Mouse (Mus musculus): Measurements from ENCODE around the gene Bex6. TPM values are rescaled to one million over a fixed set of nuclear protein-coding genes. Genes with fewer than 3 reads are reported as not detected.

Bex6 gene
- polyA plus RNA-seq, 1 experiment, result not detected

GRCm38 (mm10) chr16:32174340-32175005, 5.2 kb upstream of the Bex6 start:
- no peaks in the 10 kb centered on the region for H3K36me3 ChIP-seq (ENCODE audit: control insufficient read depth, insufficient read depth)
- no peak overlapping the region for H3ac ChIP-seq (ENCODE audit: control insufficient read depth, insufficient read length, low read depth)
- no peaks in the 10 kb centered on the region for H3K79me3 ChIP-seq (ENCODE audit: low read depth)
- H3K4me3 ChIP-seq (ENCODE audit: insufficient read depth, poor library complexity, severe bottlenecking), result no peak overlapping the region
- H3K79me2 ChIP-seq (ENCODE audit: control insufficient read depth, insufficient read depth), result no peaks in the 10 kb centered on the region
- TF ChIP-seq MYOD1 (IDR thresholded peaks at IDR 0.05; ENCODE audit: control insufficient read depth, insufficient read length, low read depth), result no peak
- peaks cover 4% of the 10 kb centered on the region for H3K27me3 ChIP-seq (ENCODE audit: control insufficient read depth, insufficient read depth, insufficient read length)

- TF ChIP-seq MYOD1 (IDR thresholded peaks at IDR 0.05; ENCODE audit: control insufficient read depth, insufficient read length, low read depth), result no peak
- no peak for TF ChIP-seq FOSL1 (IDR thresholded peaks at IDR 0.05; ENCODE audit: insufficient read depth, low read length, poor library complexity, severe bottlenecking)
- TF ChIP-seq MYOG (IDR thresholded peaks at IDR 0.05; ENCODE audit: control insufficient read depth, extremely low read depth, insufficient read length), result no peak
- TF ChIP-seq CEBPB (IDR thresholded peaks at IDR 0.05; ENCODE audit: low read depth), result no peak
- no peak for TF ChIP-seq MAX (IDR thresholded peaks at IDR 0.05)
- TF ChIP-seq CTCF (IDR thresholded peaks at IDR 0.05; ENCODE audit: control insufficient read depth, insufficient read depth, insufficient read length), result no peak
- TF ChIP-seq USF1 (IDR thresholded peaks at IDR 0.05; ENCODE audit: low read depth), result no peak
Measured at GRCm38 (mm10) chr16:32175029-32175428, 4.6 kb upstream of the Bex6 start.

GRCm38 (mm10) chr16:32176896-32177686, 2.5 kb upstream of the Bex6 start:
- Histone ChIP-seq H3K27me3 (ENCODE audit: control insufficient read depth, insufficient read depth, insufficient read length) (peaks cover 4% of the 10 kb centered on the region), H3K79me3 (ENCODE audit: low read depth) (no peaks in the 10 kb centered on the region), H3K4me3 (ENCODE audit: insufficient read depth, poor library complexity, severe bottlenecking) (no peak overlapping the region), H3K79me2 (ENCODE audit: control insufficient read depth, insufficient read depth) (no peaks in the 10 kb centered on the region), H3ac (ENCODE audit: control insufficient read depth, insufficient read length, low read depth) (no peak overlapping the region), H3K36me3 (ENCODE audit: control insufficient read depth, insufficient read depth) (no peaks in the 10 kb centered on the region)
- no peak for TF ChIP-seq CEBPB (IDR thresholded peaks at IDR 0.05; ENCODE audit: low read depth)
- no peak for TF ChIP-seq MYOG (IDR thresholded peaks at IDR 0.05; ENCODE audit: control insufficient read depth, extremely low read depth, insufficient read length)
- TF ChIP-seq MYOD1 (IDR thresholded peaks at IDR 0.05; ENCODE audit: control insufficient read depth, insufficient read length, low read depth), result no peak

More at GRCm38 (mm10) chr16:32175029-32175428, 4.6 kb upstream of the Bex6 start:
- Histone ChIP-seq H3K4me3 (ENCODE audit: insufficient read depth, poor library complexity, severe bottlenecking) (no peak overlapping the region), H3K79me3 (ENCODE audit: low read depth) (no peaks in the 10 kb centered on the region), H3ac (ENCODE audit: control insufficient read depth, insufficient read length, low read depth) (no peak overlapping the region), H3K27me3 (ENCODE audit: control insufficient read depth, insufficient read depth, insufficient read length) (peaks cover 4% of the 10 kb centered on the region), H3K36me3 (ENCODE audit: control insufficient read depth, insufficient read depth) (no peaks in the 10 kb centered on the region), H3K79me2 (ENCODE audit: control insufficient read depth, insufficient read depth) (no peaks in the 10 kb centered on the region)

- TF ChIP-seq MYOG (IDR thresholded peaks at IDR 0.05; ENCODE audit: control insufficient read depth, extremely low read depth, insufficient read length), result no peak
- no peak for TF ChIP-seq USF1 (IDR thresholded peaks at IDR 0.05; ENCODE audit: low read depth)
- TF ChIP-seq MYOD1 (IDR thresholded peaks at IDR 0.05; ENCODE audit: control insufficient read depth, insufficient read length, low read depth), result no peak
- TF ChIP-seq CEBPB (IDR thresholded peaks at IDR 0.05; ENCODE audit: low read depth), result no peak
- no peak for TF ChIP-seq MAX (IDR thresholded peaks at IDR 0.05)
- no peak for TF ChIP-seq FOSL1 (IDR thresholded peaks at IDR 0.05; ENCODE audit: insufficient read depth, low read length, poor library complexity, severe bottlenecking)
- TF ChIP-seq CTCF (IDR thresholded peaks at IDR 0.05; ENCODE audit: control insufficient read depth, insufficient read depth, insufficient read length), result no peak
- Histone ChIP-seq H3K27me3 (ENCODE audit: control insufficient read depth, insufficient read depth, insufficient read length) (no peaks in the 10 kb centered on the region), H3K79me2 (ENCODE audit: control insufficient read depth, insufficient read depth) (no peaks in the 10 kb centered on the region)
Measured at GRCm38 (mm10) chr16:32186056-32186455, 6.4 kb downstream of the Bex6 start.

GRCm38 (mm10) chr16:32189109-32189508, 9.5 kb downstream of the Bex6 start:
- Histone ChIP-seq H3K79me2 (ENCODE audit: control insufficient read depth, insufficient read depth) (no peaks in the 10 kb centered on the region), H3K4me3 (ENCODE audit: insufficient read depth, poor library complexity, severe bottlenecking) (no peak overlapping the region), H3K27me3 (ENCODE audit: control insufficient read depth, insufficient read depth, insufficient read length) (peaks cover 4% of the 10 kb centered on the region), H3K79me3 (ENCODE audit: low read depth) (no peaks in the 10 kb centered on the region), H3K36me3 (ENCODE audit: control insufficient read depth, insufficient read depth) (no peaks in the 10 kb centered on the region), H3ac (ENCODE audit: control insufficient read depth, insufficient read length, low read depth) (no peak overlapping the region)
- TF ChIP-seq MYOD1 (IDR thresholded peaks at IDR 0.05; ENCODE audit: control insufficient read depth, insufficient read length, low read depth), result no peak
- TF ChIP-seq USF1 (IDR thresholded peaks at IDR 0.05; ENCODE audit: low read depth), result no peak
- no peak for TF ChIP-seq CEBPB (IDR thresholded peaks at IDR 0.05; ENCODE audit: low read depth)
- TF ChIP-seq CTCF (IDR thresholded peaks at IDR 0.05; ENCODE audit: control insufficient read depth, insufficient read depth, insufficient read length), result no peak
- TF ChIP-seq MAX (IDR thresholded peaks at IDR 0.05), result no peak
- no peak for TF ChIP-seq FOSL1 (IDR thresholded peaks at IDR 0.05; ENCODE audit: insufficient read depth, low read length, poor library complexity, severe bottlenecking)
- TF ChIP-seq MYOG (IDR thresholded peaks at IDR 0.05; ENCODE audit: control insufficient read depth, extremely low read depth, insufficient read length), result no peak

More at GRCm38 (mm10) chr16:32186056-32186455, 6.4 kb downstream of the Bex6 start:
- Histone ChIP-seq H3K36me3 (ENCODE audit: control insufficient read depth, insufficient read depth) (no peaks in the 10 kb centered on the region), H3ac (ENCODE audit: control insufficient read depth, insufficient read length, low read depth) (no peak overlapping the region), H3K4me3 (ENCODE audit: insufficient read depth, poor library complexity, severe bottlenecking) (no peak overlapping the region), H3K79me3 (ENCODE audit: low read depth) (no peaks in the 10 kb centered on the region)
